Mouse (Mus musculus): Measurements from ENCODE around the gene Gsk3a. TPM values are rescaled to one million over a fixed set of nuclear protein-coding genes. Genes with fewer than 3 reads are reported as not detected.
"Not testable (repeated sequence)": the region's sequence is repeated elsewhere in the genome, so short reads cannot be mapped to it uniquely, and the experiment has no call there.

Gsk3a gene
- total RNA-seq, 2 experiments from 2014 or later: 195 to 200 TPM

DNA sequence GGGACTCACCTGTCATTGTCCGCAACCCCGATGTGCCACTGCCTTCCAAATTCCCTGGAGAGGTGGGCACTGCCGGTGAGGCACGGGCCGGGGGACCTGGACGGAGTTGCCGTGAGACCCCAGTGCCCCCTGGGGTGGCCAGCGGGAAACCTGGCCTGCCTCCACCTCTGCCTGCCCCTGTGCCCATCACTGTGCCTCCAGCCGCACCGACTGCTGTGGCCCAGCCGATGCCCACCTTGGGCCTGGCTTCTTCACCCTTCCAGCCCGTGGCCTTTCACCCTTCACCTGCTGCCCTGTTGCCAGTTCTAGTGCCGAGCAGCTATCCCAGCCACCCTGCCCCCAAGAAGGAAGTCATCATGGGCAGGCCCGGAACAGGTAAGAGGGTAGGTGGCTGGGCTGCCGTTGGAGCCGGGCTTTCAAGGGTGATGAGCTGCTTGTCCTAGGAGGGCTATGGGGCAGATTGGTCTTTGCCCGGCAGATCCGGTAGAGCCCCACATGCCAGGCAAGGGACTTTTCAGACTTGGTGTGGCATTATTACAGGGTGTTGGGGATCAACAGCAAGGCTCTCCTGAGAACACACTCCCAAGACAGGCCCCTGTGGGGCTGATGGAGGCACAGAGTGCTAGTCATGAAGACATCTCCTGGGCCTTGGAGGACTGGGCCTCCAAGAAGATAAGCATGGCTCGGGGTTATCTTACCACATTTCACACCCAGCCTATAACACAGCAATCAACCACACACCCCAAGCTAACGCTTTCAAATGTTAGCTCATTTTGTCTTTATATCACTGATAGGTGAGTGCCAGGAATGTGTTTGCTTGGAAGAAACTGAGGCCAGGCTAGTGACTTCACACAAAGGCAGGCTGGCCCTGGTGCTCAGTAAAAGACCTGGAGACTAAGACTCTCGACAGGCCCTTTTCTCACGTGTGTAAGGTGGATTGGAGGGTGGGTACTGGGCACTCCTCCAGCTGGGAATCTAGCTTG lies 35.9 kb upstream of the Gsk3a start:
- DNase-seq (ENCODE audit: extremely low spot score in 1 of 2, low spot score in 1 of 2): no peak

DNA sequence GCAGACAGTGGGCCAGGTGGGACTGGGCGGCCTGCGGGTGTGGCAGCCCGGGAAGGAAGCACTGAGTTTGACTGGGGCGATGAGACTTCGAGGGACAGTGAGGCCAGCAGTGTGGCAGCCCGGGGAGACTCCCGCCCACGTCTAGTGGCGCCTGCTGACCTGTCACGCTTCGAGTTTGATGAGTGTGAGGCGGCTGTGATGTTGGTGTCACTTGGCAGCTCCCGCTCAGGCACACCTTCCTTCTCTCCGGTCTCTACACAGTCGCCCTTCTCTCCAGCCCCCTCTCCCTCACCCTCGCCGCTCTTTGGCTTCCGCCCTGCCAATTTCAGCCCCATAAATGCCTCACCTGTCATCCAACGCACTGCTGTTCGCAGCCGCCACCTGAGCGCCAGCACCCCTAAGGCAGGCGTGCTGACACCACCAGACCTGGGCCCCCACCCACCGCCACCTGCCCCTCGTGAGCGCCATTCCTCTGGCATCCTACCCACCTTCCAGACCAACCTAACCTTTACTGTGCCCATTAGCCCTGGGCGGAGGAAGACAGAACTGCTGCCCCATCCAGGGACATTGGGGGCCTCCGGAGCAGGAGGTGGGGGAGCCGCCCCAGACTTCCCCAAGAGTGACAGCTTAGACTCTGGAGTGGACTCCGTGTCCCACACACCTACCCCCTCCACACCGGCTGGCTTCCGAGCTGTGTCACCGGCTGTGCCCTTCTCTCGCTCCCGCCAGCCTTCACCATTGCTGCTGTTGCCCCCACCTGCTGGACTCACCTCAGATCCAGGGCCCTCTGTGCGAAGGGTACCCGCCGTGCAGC lies 35.0 kb upstream of the Gsk3a start:
- DNase-seq (ENCODE audit: extremely low spot score in 1 of 2, low spot score in 1 of 2): no peak

DNA sequence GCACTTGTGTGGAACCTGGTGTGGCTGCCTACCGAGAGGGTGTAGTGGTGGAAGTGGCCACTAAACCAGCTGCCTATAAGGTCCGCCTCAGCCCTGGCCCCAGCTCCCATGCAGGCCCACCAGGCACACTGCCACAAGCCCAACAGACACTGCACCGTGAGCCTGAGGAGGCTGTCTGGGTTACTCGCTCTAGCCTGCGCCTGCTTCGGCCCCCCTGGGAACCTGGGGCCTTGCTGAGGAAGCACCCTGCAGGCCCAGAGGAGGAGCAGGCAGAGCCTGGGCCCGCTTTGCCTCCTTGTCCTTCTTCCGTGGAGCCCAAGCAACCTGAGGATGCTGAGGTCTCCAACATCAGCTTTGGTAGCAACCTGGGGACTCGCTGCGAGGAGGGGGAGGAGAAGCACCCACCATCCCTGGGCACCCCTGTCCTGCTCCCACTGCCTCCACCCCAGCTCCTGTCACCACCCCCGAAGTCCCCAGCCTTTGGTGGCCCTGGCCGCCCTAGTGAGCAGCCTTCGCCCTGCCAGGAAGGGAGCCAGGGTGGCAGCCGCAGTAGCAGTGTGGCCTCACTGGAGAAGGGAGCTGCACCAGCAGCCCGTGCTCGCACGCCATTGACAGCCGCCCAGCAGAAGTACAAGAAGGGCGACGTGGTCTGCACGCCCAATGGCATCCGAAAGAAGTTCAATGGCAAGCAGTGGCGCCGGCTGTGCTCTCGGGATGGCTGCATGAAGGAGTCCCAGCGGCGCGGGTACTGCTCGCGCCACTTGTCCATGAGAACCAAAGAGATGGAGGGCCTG lies 34.2 kb upstream of the Gsk3a start:
- no peak for DNase-seq (ENCODE audit: extremely low spot score in 1 of 2, low spot score in 1 of 2)

DNA sequence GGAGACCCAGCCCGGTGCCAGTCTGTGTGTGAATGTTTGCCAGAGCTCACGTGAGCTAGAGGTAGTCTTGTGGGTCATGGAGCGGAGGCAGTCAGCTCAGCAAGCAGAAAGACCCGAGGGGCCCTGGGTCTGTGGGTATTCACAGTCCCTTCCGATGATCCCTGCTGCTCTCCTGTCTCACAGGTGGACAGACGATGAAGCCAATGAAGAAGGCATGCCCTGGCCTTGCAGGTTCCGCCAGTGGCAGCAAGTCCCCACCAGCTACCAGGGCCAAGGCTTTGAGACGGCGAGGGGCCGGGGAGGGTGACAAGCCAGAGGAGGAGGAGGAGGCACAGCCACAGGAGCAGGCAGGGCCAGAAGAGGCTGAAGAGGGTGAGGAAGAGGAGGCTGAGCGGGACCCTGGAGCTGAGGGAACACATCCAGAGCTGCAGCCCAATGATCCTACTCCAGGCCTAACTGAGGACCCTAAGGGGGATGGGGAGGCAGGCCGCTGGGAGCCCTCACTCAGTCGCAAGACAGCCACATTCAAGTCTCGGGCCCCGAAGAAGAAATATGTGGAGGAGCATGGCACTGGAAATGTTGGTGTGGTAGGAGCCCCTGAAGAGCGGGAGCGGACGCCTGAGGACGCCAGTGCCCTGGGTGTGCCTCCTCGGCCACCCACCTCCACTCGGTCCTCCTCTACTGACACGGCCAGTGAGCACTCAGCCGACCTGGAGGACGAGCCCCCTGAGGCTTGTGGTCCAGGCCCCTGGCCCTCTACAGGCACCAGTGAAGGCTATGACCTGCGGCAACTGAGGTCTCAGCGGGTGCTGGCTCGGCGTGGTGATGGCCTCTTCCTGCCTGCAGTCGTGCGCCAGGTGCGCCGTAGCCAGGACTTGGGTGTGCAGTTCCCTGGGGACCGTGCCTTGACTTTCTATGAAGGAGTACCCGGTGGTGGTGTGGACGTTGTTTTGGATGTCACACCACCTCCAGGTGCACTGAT lies 33.3 kb upstream of the Gsk3a start:
- no peak for DNase-seq (ENCODE audit: extremely low spot score in 1 of 2, low spot score in 1 of 2)

DNA sequence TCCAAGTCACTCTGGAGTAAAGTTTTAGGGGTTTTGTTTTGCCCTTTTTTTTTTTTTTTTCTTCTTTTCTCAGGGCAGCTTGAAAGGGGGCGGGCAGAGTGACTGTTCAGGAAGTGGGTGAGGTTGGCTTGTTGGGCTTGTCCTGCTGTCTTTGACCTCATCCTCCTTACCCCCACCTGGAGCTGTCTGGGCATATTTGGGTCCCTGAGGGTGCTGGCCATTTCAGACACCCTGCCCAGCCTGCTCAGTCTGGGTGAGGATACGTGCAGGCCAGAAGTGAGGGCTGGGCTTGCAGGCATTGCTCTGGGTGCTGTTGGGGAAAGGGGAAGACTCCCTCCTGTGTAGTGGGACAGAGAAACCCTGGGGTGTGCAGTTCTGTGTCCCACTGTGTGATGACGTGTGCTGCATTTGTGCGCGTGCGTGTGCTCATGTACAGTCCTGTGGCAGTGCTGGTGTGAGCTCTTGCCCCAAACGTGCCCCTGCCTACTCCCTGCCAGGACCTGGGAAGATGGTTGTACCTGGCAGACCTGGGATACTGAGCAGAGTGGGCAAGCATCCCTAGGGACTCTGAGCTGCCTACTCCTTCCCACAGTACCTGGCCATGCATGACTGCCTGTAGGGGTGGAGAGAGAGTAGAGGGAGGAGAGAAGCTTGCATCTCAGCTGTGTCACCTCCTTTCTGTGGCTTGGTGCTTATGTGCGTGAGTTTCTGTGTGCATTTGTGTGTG lies 32.1 kb upstream of the Gsk3a start:
- DNase-seq (ENCODE audit: extremely low spot score in 1 of 2, low spot score in 1 of 2): no peak

DNA sequence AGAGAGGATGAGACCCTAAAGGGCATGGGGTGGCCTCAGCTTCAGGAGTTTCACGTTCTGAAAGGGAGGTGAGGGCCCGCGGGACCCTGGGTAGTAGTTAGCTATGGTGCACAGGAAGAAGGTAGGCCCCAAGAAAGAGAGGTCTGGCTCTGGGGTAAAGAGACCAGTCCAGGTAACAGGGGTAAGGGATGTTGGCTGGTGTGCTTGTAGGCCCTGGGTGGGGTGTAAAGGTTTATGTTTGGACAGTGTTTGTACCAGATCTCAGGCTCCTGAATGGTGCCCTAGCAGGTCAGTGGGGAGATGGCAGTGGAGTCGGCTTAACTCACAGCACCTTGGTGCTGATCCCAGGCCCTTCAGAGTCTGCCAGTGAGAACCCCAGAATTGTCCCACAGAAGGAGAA lies 31.4 kb upstream of the Gsk3a start:
- DNase-seq (ENCODE audit: extremely low spot score in 1 of 2, low spot score in 1 of 2): no peak

DNA sequence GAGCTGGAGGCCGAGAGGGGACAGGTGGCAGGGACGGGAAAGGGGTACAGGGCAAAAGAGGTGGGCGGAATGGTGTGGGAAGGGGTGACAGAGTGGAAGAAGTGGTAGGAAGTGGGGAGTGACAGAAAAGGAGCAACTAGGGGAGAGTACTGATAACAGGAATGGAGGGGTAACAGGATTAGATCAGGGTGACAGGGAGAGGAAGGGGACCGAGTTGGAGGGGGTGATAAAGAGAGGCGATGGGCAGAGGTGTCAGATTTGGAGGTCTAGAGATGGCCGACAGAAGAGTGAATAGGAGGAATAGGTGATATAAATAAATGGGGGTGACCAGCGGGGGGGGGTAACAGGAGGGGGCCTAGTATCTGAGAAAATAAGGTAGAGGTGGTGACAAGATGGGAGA lies 30.9 kb upstream of the Gsk3a start:
- DNase-seq (ENCODE audit: extremely low spot score in 1 of 2, low spot score in 1 of 2): no peak

DNA sequence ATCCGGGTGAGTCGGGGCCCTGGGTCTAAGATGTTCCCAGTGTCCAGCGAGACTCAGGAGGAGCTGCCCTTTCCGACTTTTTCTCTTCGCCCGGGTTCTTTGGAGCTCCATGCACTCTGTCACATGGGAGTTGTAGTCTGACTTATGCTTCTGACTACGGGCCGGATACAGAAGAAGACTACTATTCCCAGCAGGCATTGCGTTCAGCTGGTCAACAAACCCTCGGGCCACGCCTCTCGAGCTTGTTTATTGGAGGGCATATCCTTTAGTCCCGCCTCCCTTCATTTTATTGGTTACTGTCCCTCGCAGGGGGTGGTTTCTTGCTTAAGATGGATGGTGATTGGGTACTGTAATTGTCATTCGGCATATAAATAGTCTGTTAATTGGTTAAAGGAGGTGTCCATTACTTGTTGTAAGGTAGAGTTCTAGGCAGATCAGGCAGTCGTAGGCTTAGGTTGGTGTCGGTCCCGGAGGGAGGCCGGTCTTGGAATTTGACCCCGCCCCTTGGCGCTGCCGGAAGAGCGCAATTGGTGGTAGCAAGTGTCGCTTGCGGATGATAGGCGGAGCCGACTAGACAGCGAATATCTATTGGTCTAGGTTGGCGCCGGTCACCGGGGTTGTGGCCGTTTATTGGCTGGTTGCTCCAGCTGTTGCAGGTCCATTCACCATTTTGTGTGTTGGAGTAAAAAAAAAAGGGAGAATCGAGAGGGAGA lies 30.3 kb upstream of the Gsk3a start:
- DNase-seq (ENCODE audit: extremely low spot score in 1 of 2, low spot score in 1 of 2): peak; percentile 87 to 98

DNA sequence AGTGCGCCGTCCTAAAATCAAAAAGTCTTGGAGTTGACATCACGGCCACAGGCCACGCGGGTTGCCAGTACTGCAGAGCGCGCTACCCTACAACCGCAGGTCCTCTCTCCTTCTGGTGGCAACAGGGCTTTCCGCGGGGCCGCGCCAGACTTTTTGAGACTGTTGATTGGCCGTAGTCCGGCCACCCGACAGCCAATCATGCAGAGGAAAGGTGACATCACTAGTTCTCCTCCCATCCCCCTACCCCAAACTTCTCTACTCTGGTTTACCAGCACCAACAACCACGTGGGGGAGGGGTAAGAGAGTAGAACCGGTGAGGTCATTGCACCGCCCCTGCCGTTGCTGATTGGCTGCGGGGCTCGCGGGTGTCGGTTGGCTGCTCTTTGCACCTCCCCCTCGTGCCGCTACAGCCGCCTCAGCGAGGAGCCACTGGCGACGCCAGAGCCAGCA lies 29.7 kb upstream of the Gsk3a start, which contains the start of gene Cic:
Gene Cic, plus strand, starts transcription at position 404 of the 450 bp plus-strand sequence.
- peak in 1 of 2 experiments; percentile 85 for DNase-seq (ENCODE audit: extremely low spot score in 1 of 2, low spot score in 1 of 2)

DNA sequence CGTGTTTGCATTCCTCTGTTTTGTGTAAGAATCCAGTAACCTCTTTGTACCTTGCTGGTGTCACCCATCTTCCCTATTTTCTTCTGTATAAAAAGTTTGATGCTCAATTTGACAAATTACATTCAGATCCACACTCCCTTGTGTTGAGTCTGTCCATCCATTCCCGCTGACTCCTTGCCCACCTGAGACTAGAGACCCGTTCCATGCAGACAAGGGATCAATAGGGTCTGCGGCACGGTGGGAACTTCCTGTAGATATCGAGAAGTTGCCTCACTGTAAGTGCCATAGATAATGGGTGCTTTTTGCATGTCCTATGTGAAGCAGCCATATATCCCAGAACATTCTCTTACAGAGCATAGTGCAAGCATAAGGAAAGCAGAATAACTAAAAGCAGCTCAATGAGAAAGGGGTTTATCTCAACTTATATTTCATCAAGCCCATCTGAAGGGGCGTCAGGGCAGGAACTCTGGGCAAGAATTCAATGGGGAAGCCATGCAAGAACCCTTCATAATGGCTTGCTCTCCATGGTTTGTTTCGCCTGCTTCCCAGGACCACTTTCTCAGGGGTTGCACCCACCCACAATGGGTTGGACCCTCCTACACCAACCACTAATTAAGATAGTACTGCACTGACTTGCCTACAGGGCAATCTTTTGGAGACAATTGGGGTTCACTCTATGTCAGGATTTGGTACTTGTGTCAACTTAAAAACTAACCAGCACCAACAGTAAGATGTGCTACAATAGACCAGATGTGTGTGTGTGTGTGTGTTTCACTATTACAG lies 28.7 kb upstream of the Gsk3a start:
- DNase-seq (ENCODE audit: extremely low spot score in 1 of 2, low spot score in 1 of 2): no peak

DNA sequence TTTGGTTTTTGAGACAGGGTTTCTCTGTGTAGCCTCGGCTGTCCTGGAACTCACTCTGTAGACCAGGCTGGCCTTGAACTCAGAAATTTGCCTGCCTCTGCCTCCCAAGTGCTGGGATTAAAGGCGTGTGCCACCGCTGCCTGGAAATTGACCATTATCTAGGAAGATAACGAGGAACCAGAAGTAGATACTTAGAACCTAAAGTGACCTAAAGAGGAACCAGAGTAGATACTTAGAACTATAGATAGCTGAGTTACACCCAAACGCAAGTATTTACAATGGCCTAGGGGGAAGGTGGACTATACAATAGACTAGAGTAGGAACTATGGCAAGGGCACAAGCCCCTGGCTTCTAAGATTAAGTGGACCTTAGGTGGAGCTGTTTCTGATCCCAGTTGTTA lies 28.1 kb upstream of the Gsk3a start:
- not testable (repeated sequence) for DNase-seq (ENCODE audit: extremely low spot score in 1 of 2, low spot score in 1 of 2)

DNA sequence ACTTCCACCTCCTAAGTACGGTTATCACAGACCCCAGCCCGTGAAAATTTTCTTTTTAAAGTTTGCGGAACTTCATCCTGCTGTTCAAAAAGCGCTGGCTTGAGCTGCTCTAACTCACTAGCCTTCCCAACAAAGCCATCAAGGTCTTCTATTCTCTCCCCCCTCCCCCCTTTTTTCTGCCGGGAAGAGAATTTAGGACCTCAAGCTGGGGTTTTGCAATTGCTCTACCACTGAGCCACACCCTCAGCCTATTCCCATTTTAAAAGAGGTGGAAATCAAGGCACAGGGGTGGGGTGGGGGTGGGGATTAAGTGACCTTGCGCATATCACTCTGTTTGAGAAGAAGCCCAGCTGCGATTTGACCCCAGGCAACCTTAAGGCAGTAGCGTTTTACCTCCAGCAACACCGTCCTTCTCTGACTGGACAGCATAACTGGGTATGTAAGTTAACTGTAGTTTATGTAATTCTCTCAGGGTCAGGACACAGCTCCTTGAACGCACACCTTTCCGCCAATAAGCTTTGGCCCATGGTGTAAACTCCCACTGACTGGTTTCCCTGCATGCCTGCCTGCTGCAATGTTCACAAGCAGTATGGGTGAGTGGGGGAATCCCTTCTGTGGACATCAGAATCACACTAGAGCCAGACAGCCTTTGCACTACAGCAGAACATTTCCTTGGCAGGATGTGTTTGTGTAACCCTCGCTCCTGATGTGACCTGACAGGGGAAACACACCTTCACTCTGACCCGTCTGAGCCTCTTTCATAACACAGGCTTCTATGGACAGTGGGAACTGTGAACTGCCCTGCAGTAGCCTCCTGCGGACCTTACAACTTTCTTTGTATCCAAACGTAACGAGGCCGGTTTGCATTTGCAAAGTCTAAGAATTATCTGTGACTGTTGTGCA lies 26.6 kb upstream of the Gsk3a start:
- no peak for DNase-seq (ENCODE audit: extremely low spot score in 1 of 2, low spot score in 1 of 2)

DNA sequence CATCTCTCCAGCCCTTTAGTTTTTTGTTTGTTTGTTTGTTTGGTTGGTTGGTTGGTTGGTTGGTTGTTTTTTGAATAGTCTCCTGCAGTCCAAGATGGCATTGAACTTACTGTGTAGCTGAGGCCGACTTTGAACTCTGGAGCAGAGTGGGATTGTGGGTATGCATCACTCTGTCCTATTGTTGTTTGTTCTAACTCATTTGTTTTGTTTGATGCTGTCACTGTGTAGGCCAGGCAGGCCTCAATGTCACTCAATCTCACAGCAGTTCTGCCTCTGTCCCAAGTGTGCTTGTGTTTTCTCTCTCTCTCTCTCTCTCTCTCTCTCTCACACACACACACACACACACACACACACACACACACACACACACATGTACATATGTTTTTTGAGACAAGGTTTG lies 24.2 kb upstream of the Gsk3a start:
- no peak for DNase-seq (ENCODE audit: extremely low spot score in 1 of 2, low spot score in 1 of 2)

DNA sequence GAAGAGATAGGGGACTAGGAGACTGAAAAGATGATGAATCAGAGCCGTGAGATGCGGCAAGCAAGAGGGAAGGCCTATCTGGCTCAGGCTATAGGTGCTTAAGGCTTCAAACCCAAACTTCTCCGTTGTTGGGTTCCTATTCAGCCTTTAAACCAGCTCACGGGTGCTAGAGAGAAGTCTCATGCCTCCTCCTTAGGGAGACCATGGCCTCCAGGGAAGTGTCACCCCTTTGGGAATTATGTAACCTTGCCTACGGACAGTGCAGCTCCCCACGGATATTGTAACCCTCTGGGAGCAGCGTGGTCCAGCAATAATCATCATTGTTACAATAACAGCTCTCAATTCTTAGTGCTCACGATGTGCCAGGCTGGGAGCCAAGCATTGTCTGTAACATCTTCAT lies 14.2 kb upstream of the Gsk3a start:
- no peak for DNase-seq (ENCODE audit: extremely low spot score in 1 of 2, low spot score in 1 of 2)

DNA sequence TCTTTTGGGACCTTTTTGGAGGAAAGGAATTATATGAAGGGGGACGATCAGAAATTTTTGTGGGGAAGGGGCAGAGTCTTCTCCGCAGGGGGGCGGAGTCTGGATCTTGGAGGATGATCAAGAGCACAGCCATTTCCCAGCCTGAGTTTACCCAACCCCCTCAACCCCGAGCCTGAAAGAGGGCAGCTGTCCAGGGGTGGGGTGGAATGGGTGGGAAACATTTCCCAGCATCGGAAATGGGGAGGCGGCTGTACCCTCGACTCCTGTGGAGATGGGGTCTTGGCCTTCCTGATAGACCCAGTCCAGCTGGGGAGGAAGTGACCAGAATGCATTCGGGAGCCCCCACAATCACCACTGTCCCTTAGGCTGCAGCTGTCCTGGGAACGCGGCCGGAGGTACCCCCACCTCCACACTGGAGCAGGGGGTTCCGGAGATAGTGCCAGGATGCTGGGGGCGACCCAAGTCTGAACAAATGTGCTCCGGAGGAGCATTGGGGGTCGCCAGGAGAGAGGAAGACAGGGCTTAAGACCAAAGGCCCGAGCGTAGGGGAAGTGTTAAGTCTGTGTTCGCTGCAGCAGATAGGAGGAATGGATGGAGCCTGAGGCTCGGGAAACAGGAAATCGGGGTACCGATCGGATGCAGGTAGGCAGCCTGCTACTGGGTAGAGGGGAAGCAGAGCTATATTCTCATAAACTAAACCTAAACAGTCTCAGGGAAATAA lies 13.6 kb upstream of the Gsk3a start:
- DNase-seq (ENCODE audit: extremely low spot score in 1 of 2, low spot score in 1 of 2): no peak

Measured in layer of hippocampus, postnatal 25 days (tissue).